Mouse (Mus musculus): ENCODE measurements around the gene Pde4b. TPM values are rescaled to one million over a fixed set of nuclear protein-coding genes. Genes with fewer than 3 reads are reported as not detected.

The Pde4b gene
- total RNA-seq, 1 experiment, result 1.4 TPM

DNA sequence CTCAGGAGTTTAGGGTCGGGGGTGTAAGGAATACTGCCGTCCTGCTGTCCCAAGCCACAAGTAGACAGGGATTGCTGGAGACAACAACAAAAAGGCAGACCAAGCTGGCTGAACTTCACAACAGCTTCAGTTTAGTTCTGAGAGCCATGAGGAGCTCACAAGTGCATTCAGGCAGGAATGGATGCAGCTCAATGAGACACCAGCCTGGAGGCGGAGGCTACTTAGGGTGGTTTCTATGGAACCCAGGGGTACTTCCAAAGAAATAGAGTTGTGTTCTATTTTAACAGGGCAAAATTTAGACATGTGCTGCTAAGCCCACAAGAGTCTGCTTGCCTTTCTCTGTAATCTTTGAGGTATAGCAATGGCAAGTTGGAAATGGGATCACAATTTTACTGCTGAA, 336.8 kb downstream of the Pde4b start:
- H3K9me3 ChIP-seq (ENCODE audit: control insufficient read depth, insufficient read depth, low read depth, low read length), result no peaks in the 10 kb centered on the region
- in situ Hi-C loops (cut with MboI; ENCODE audit: low sequenced_read_pairs in 2 of 2, unreplicated experiment in 2 of 2), result no loop called here
- TF ChIP-seq HCFC1 (IDR thresholded peaks at IDR 0.05; ENCODE audit: borderline replicate concordance, insufficient read depth, low read length) (no peak), MAFK (IDR thresholded peaks at IDR 0.05; ENCODE audit: insufficient read depth, low read depth, low read length) (no peak), ZC3H11A (IDR thresholded peaks at IDR 0.05; ENCODE audit: borderline replicate concordance, low read depth, low read length) (no peak), CHD2 (IDR thresholded peaks at IDR 0.05; ENCODE audit: low read depth, low read length) (no peak), ZNF384 (IDR thresholded peaks at IDR 0.05; ENCODE audit: low read depth, low read length) (no peak)
- DNase-seq (ENCODE audit: low read depth, low spot score), result no peak
- H3K27ac ChIP-seq (ENCODE audit: insufficient read depth, low read depth, low read length, poor library complexity, severe bottlenecking), result no peak overlapping the region
- H3K9ac ChIP-seq (ENCODE audit: insufficient read depth, low read depth, low read length, poor library complexity, severe bottlenecking), result no peak overlapping the region
- no peak overlapping the region for H3K4me3 ChIP-seq (ENCODE audit: insufficient read depth in 1 of 2, low read depth in 1 of 2, low read length in 2 of 2, poor library complexity in 1 of 2, severe bottlenecking in 1 of 2)
- H3K36me3 ChIP-seq (ENCODE audit: control insufficient read depth, insufficient read depth, low read length, poor library complexity, severe bottlenecking), result no peaks in the 10 kb centered on the region
- no peaks in the 10 kb centered on the region for H3K4me1 ChIP-seq (ENCODE audit: control insufficient read depth in 2 of 2, insufficient read depth in 2 of 2, low read length in 2 of 2, poor library complexity in 1 of 2)

DNA sequence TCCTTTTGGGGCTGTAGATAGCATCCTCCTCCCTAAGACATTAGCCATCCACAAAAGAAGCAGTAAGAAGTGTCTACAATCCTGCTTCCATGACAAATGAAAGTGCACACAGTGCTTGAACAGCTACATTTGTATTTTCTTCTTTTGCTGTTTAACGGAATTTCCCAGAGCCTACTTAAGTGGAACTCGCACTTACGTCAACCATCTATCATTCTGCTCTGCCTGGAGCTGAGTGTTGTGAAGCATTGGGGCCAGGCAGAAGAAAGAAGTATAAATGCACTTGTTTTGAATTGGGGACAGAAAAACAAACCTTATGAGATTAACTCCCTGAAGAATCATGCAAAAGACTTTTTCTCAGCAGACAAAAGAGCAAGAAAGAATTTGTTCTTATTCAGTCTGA, 338.1 kb downstream of the Pde4b start:
- H3K9ac ChIP-seq (ENCODE audit: insufficient read depth, low read depth, low read length, poor library complexity, severe bottlenecking), result no peak overlapping the region
- DNase-seq (ENCODE audit: low read depth, low spot score), result no peak
- H3K36me3 ChIP-seq (ENCODE audit: control insufficient read depth, insufficient read depth, low read length, poor library complexity, severe bottlenecking), result no peaks in the 10 kb centered on the region
- H3K27ac ChIP-seq (ENCODE audit: insufficient read depth, low read depth, low read length, poor library complexity, severe bottlenecking), result no peak overlapping the region
- in situ Hi-C loops (cut with MboI; ENCODE audit: low sequenced_read_pairs in 2 of 2, unreplicated experiment in 2 of 2), result no loop called here
- no peaks in the 10 kb centered on the region for H3K4me1 ChIP-seq (ENCODE audit: control insufficient read depth in 2 of 2, insufficient read depth in 2 of 2, low read length in 2 of 2, poor library complexity in 1 of 2)
- no peaks in the 10 kb centered on the region for H3K9me3 ChIP-seq (ENCODE audit: control insufficient read depth, insufficient read depth, low read depth, low read length)
- no peak overlapping the region for H3K4me3 ChIP-seq (ENCODE audit: insufficient read depth in 1 of 2, low read depth in 1 of 2, low read length in 2 of 2, poor library complexity in 1 of 2, severe bottlenecking in 1 of 2)
- TF ChIP-seq MAFK (IDR thresholded peaks at IDR 0.05; ENCODE audit: insufficient read depth, low read depth, low read length) (no peak), ZC3H11A (IDR thresholded peaks at IDR 0.05; ENCODE audit: borderline replicate concordance, low read depth, low read length) (no peak), ZNF384 (IDR thresholded peaks at IDR 0.05; ENCODE audit: low read depth, low read length) (no peak), CHD2 (IDR thresholded peaks at IDR 0.05; ENCODE audit: low read depth, low read length) (no peak), HCFC1 (IDR thresholded peaks at IDR 0.05; ENCODE audit: borderline replicate concordance, insufficient read depth, low read length) (no peak)

DNA sequence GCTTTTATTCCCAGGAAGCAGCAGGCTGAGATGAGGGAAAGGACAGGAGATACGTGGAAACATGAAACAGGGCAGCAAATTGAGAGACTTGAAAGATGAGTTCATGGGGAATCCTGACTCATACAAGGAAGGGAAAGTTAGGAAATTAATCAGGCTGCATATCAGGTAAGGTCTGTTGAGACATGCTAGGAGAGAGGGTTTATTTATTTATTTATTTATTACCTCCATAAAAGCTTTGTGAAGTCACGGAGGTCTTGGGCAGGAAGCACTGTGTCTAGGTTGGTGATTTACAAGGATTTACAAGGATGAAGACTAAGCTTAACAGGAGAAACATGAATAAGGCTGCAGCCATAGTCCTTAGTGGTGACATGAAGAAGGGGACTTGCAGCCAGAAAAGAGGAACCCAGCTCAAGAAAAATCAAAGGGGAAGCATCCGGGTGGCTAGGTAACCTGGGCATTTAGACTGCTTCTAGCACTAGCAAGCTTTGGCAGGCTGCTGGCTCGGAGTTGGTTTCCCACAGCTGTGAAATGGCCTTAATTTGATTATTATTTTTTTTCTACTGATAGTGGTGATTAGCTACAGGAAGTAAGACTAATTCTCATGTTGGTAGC, 342.5 kb downstream of the Pde4b start:
- H3K4me3 ChIP-seq (ENCODE audit: insufficient read depth in 1 of 2, low read depth in 1 of 2, low read length in 2 of 2, poor library complexity in 1 of 2, severe bottlenecking in 1 of 2), result no peak overlapping the region
- H3K4me1 ChIP-seq (ENCODE audit: control insufficient read depth in 2 of 2, insufficient read depth in 2 of 2, low read length in 2 of 2, poor library complexity in 1 of 2), result no peaks in the 10 kb centered on the region
- no peak overlapping the region for H3K9ac ChIP-seq (ENCODE audit: insufficient read depth, low read depth, low read length, poor library complexity, severe bottlenecking)
- no peak for DNase-seq (ENCODE audit: low read depth, low spot score)
- TF ChIP-seq CHD2 (IDR thresholded peaks at IDR 0.05; ENCODE audit: low read depth, low read length) (no peak), MAFK (IDR thresholded peaks at IDR 0.05; ENCODE audit: insufficient read depth, low read depth, low read length) (no peak)
- no peaks in the 10 kb centered on the region for H3K36me3 ChIP-seq (ENCODE audit: control insufficient read depth, insufficient read depth, low read length, poor library complexity, severe bottlenecking)
- in situ Hi-C loops (cut with MboI; ENCODE audit: low sequenced_read_pairs in 2 of 2, unreplicated experiment in 2 of 2), result no loop called here
- no peak overlapping the region for H3K27ac ChIP-seq (ENCODE audit: insufficient read depth, low read depth, low read length, poor library complexity, severe bottlenecking)
- H3K9me3 ChIP-seq (ENCODE audit: control insufficient read depth, insufficient read depth, low read depth, low read length), result no peaks in the 10 kb centered on the region

DNA sequence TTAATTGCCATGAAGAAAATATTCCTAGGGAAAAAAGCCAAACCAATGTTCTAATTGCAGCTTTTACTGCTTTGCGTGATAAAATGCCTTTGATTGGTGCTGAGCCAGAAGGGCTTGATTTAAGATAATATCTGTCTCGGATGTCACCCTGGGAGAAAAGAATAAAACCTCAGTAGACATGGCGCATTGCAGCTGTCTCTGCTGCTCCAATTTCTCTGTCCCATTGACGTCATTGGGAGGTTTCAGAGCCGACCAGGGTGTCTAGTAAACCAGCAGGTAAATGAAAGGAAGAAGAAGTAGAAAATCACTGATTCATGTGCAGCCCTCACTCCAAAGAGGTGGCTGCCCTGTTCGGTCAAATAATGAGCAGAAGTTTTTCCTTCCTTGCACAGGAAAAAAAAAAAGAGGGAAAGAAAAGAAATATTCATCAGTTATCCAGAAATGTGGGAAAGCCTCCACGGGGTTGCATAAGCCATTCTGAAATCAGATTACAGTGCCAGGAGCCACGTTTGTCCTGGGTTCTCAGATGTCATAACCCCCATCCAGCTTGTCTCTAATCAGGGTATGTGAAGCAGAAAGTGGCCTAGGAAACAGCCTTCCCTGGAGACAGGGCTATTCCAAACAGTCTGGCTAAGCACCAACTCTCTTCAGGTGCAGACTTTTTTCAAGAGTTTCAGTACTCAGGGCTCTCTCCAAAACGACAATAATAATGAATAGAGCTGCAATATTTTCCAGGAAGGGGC, 344.9 kb downstream of the Pde4b start:
- Histone ChIP-seq H3K27ac (ENCODE audit: insufficient read depth, low read depth, low read length, poor library complexity, severe bottlenecking) (no peak overlapping the region), H3K36me3 (ENCODE audit: control insufficient read depth, insufficient read depth, low read length, poor library complexity, severe bottlenecking) (no peaks in the 10 kb centered on the region), H3K4me3 (ENCODE audit: insufficient read depth in 1 of 2, low read depth in 1 of 2, low read length in 2 of 2, poor library complexity in 1 of 2, severe bottlenecking in 1 of 2) (no peak overlapping the region), H3K9ac (ENCODE audit: insufficient read depth, low read depth, low read length, poor library complexity, severe bottlenecking) (no peak overlapping the region), H3K9me3 (ENCODE audit: control insufficient read depth, insufficient read depth, low read depth, low read length) (no peaks in the 10 kb centered on the region), H3K4me1 (ENCODE audit: control insufficient read depth in 2 of 2, insufficient read depth in 2 of 2, low read length in 2 of 2, poor library complexity in 1 of 2) (no peaks in the 10 kb centered on the region)
- no peak for DNase-seq (ENCODE audit: low read depth, low spot score)
- TF ChIP-seq CHD2 (IDR thresholded peaks at IDR 0.05; ENCODE audit: low read depth, low read length), result no peak
- TF ChIP-seq MAFK (IDR thresholded peaks at IDR 0.05; ENCODE audit: insufficient read depth, low read depth, low read length), result no peak
- TF ChIP-seq HCFC1 (IDR thresholded peaks at IDR 0.05; ENCODE audit: borderline replicate concordance, insufficient read depth, low read length), result no peak
- TF ChIP-seq ZNF384 (IDR thresholded peaks at IDR 0.05; ENCODE audit: low read depth, low read length), result no peak
- TF ChIP-seq ZC3H11A (IDR thresholded peaks at IDR 0.05; ENCODE audit: borderline replicate concordance, low read depth, low read length), result no peak
- in situ Hi-C loops (cut with MboI; ENCODE audit: low sequenced_read_pairs in 2 of 2, unreplicated experiment in 2 of 2), result no loop called here
